Mouse (Mus musculus) erythroblast, adult 5-6 weeks (primary cell): Measurements from ENCODE around the gene Gm42688. TPM values are rescaled to one million over a fixed set of nuclear protein-coding genes. Genes with fewer than 3 reads are reported as not detected.
"Not testable (repeated sequence)": the region's sequence is repeated elsewhere in the genome, so short reads cannot be mapped to it uniquely, and the experiment has no call there.

ENCODE experiments used
- ATAC-seq: replicated peaks from 2 replicates; pipeline ENCODE4 v1.8.0; 2016; ENCODE audit warnings: moderate number of reproducible peaks, mild to moderate bottlenecking, moderate TSS enrichment, inconsistent platforms; ENCODE audit not compliant: poor library complexity, low FRiP score, severe bottlenecking
- total RNA-seq, 2 experiments: library from RNA; stranded (forward) in 1 of 2; stranded (reverse) in 1 of 2; fragments of 150-400 nt in 1 of 2; fragments of 200-764, 138-1000 nt in 1 of 2; gene quantifications; 2 replicates each; pipeline versions ENCODE4 v1.2.3 to v1.2.4; 2015 to 2017; ENCODE audit warnings: low replicate concordance in 2 of 2

Gm42688 gene
- total RNA-seq, 2 experiments from 2014 or later: 0.19 to 0.94 TPM

DNA sequence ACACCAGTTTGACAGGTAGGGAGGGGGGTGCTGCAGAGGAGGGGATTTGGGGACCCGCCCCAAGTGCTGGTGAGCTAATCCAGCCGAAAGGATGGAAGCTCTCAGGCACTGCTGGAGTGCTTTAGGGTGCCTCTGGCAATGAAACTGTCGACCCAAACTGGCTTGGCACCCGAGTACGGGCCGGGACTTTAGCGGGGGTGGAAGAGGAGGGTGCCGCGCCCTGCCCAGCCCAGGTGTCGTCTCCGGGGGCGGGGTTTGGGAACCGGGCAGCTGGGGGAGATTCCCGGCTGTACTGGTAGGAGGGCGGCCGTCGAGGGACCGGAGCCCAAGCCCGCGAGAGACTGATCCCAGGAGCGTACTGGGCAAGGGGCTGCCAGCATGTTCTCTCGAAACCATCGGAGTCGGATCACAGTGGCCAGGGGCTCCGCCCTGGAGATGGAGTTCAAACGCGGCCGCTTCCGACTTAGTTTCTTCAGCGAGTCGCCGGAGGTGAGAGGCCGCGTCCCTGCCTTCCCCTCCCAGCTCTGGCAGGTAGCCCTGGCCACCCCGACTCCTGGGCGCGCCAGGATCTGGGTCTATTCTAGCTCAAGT is 34.2 kb downstream of the Gm42688 start:
- ATAC-seq: no peak

DNA sequence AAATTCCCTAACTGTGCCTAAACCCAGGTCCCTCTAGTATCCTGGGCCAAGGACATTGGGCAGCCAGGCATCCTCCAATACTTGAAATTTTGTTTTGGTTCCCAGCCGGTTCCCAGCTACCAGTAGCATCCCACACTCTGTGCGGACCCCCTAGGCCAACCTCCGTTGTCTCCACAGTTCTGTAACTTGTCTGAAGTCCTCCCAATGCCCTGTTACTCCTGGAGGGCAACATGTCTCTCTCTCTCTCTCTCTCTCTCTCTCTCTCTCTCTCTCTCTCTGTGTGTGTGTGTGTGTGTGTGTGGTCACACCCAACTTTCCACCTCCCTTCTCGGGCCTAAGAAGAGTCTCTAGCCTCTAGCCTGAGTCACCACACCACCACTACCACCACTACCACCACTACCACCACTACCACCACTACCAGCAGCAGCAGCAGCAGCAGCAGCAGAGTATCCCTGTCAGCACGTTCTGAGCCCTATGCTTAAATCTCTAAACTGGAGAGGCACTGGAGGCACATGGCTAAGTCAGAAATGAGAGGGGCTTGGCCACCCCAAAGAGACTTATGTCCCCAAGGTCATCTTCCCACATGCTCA is 35.0 kb downstream of the Gm42688 start:
- no peak for ATAC-seq

DNA sequence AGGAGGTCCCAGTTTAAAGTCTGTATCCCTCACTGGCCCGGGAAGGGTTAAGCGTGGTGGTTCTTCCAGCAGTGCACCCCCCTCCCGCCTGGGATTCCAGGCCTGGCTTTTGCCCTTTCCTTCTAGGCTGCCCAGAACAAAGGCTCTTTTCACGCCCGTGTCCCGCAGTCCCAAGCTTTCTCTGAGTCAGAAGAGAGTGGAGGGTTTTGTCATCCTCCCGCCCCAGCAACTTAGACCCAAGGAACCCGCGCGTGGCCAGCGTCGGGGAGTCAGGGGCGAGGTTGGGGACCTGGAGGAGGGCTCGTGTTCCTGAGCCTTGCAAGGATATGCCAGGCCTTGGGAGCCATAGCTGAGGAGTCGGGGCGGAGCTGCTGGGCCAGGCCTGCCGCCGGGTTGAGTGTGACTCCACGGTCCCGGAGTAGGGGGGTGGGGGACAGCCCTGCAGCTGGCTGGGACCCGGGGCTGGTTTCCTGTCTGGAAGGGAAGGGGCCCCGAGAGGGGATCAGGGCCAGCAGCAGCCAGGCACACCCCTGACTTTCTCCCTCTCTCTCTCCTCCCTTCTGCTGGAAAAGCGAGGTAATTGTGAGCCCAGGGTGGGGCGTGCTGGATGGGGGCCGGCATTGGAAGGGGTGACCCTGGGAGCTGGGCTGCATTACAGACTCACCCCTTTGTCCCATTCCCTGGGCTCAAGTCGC is 35.6 kb downstream of the Gm42688 start:
- ATAC-seq: no peak

DNA sequence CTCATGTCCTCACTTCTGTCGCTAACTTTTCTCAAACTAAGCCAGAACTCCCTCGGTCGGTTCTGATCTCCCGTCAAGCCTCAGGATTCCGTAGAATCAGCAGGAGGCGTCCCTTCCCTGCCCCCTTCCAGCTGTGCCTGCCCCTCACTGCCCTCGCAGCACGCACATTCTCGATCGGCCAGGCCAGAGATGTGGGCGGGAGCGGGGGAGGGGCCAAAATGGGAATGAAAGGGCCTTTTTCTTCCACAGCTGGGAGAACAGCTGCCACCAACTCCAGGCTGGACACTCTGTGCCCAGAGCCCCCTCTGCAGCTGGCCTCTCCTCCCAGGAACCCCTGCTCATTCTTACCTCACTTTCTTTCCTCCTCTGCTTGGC is 36.1 kb downstream of the Gm42688 start:
- no peak for ATAC-seq

DNA sequence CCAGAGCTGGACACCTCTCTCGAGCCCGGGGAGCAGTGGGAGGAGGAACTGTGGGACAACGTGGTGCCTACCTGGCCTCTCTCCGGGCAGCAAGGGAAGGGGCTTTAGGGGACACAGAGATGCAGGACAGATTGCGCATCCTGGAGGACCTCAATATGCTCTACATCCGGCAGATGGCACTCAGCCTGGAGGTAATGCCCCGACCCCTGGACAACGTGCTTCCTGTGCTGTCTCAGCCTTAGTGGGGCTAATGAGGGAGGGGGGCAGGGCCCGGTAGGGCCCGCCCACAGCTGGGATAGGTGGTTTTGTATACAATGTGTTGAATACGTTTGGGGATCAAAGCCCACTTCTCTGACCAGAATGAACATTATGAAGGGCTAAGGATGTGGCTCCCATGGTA is 36.6 kb downstream of the Gm42688 start:
- ATAC-seq: no peak

DNA sequence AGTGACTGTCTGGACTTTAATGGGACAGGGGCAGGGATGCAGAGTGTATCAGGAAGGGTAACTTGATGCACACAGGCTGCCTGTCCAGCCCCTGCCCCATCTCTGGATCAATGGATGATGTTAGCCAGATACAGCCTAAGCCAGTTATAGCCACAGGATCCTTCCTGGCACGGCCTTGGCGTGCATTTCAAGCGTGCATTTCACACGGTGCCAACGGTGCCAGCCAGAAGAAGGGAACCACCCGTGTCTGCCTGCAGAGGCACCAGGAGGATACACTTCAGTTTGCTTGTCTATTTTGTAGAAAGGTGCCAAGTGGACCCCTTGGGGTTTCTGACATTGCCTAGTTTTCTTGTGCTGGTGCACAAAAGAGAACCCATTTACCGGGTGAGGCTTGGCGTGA is 38.6 kb downstream of the Gm42688 start:
- no peak for ATAC-seq

DNA sequence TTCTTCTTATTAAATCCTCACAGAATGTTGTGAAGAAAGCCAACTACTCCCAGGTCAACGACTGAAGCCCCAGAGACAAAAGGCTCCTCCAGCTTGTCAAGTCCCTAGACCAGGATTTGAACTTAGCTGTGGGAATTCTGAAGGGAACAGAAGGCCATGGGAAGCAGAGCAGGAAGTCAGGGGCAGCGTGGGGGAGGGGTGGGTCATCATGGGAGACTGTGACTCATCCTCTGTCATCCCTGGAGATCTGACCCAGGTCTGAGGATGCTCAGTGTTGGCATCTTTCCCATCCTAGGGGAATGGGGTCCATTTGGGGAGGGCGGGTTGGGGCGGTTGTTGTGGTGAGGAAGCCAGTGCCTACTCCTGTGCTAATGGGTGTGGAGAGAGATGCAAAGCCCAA is 40.2 kb downstream of the Gm42688 start:
- no peak for ATAC-seq

DNA sequence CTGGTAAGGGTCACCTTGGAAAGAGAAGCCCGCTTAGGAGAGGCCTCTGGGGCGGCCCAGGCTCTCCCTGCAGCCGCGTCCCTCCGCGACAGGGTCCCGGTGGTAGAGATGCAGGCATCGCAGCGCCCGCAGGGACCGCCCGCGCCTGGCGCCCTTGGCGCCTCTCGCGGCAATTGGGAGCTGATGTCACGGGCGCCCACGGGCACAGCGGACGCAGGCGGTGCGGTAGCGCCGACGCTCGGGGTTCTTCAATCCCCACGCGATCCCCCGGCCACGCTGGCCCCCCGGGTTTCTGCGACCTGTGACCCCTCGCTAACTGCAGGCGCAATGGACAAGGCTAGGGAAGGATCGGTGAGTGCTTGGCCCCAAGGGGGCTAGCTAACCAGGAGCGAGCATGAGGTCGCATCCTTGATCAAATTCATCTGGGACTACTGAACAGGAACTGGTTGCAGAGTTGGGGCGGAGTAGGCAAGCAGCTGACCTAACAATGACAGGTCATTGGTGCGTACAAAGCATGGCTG is 40.9 kb downstream of the Gm42688 start:
- ATAC-seq: no peak

DNA sequence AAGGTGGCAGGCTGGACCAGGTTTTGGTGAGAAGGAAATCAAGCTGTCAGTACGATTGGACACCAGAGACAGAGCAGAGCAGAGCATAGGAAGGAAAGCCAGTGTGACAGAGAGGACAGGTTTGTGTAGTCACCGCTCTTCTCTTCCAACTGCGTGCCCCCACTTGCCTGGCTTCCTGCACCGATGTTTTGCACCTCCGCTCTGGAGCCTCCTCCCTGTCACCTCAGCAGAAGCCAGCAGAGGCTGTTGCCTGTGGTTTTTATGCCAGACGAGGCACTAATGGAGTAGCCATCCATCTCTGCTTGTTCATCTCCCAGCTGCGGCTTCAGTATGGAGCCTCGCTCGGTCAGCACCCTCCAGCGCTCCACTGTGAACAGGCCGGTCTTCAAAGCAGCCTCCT is 41.5 kb downstream of the Gm42688 start:
- no peak for ATAC-seq

DNA sequence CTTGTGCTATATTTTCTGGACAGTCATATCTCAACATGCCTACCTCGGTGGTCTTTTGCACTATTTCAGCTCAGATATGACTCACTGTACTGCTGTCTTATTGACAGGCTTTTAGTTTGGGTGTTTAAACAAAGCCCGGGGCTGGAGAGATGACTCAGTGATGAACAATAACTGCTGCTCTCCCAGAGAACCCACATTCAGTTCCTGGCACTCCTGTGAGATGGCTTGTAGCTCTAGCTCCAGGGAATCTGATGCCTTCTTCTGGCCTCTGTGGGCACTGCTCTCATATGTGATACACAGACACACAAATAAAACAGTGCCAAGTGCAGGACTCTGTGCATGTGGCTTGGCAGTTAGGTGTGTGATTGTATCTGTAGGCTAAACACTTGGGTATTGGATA is 43.8 kb downstream of the Gm42688 start:
- no peak for ATAC-seq

DNA sequence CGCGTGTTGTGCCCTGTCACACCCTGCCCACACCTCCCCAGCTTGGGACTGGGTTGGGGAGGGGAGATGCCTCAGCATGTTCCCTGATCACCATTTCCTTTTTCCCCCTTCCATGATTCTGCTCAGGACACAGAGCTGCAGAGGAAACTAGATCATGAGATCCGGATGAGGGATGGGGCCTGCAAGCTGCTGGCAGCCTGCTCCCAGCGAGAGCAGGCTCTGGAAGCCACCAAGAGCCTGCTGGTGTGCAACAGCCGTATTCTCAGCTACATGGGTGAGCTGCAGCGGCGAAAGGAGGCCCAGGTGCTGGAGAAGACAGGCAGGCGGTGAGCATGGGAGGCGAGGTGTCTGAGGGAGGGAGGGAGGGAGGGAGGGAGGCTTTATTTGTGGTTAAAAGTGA is 44.4 kb downstream of the Gm42688 start:
- no peak for ATAC-seq

DNA sequence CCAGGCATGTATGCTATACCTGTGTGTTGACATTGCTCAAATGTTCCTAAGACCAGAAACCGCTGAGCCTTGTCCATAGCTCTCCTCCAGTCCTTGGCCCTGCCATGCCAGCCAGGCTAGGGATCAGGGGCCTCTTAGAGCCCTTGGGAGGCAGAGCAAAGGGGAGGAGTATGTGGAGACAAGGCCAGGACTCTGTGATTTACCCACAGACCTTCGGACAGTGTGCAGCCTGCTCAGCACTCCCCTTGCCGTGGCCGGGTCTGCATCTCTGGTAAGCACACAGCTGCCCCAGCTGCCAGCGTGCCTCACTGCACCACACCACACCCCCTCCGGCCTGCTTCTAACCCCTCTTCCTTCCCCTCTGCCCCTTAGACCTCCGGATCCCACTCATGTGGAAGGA is 45.9 kb downstream of the Gm42688 start:
- ATAC-seq: no peak

DNA sequence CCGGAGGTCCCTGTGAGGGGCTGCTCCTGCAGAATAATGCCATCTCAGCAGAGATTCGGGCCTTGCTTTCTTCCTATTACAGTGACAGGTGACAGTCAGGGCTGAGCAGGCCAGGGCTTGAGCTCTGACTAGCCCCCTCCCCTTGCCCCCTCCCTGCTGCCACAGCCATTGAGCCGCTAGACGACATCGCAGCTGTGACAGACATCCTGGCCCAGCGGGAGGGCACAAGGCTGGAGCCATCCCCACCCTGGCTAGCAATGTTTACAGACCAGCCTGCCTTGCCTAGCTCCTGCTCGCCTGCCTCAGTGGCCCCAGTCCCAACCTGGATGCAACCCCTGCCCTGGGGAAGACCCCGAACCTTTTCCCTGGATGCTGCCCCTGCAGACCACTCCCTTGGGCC is 50.3 kb downstream of the Gm42688 start:
- ATAC-seq: no peak

DNA sequence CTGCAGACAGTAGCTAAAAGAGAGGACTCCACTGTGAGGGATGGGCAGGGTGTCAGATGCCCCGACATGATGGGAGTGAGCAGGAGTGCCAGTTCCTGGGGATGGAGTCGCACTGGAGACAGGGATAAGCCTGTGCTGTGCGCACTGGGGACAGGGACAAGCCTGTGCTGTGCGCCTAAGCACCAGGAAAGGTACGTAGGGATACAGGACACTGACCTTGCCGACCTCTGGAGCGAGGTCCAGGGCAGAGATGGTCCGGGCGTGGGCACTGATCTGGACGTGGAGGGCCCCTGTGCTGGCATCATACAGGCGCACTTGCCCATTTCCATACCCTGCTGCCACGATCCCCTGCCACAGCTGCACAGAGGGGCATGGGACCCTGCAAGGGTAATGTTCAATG is 51.6 kb downstream of the Gm42688 start:
- no peak for ATAC-seq

DNA sequence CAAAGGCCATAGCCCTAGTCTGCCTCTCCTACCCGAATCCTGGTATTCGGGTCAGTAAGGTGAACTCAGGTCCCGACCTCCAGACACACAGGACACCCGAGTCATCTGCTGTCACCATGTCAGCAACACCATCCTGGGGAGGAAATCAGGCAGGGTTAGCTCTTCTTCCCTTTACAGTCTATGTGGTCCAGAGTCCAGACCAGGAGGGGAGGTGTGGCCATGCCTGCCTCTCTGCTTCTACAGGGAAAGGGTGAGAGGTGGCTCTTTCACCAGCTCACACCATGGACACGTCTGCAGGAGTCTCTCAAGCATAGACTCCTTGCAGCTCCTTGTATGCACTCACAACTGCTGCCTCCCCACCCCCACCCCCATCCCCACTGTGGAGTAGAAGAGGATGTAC is 52.1 kb downstream of the Gm42688 start:
- ATAC-seq: no peak

DNA sequence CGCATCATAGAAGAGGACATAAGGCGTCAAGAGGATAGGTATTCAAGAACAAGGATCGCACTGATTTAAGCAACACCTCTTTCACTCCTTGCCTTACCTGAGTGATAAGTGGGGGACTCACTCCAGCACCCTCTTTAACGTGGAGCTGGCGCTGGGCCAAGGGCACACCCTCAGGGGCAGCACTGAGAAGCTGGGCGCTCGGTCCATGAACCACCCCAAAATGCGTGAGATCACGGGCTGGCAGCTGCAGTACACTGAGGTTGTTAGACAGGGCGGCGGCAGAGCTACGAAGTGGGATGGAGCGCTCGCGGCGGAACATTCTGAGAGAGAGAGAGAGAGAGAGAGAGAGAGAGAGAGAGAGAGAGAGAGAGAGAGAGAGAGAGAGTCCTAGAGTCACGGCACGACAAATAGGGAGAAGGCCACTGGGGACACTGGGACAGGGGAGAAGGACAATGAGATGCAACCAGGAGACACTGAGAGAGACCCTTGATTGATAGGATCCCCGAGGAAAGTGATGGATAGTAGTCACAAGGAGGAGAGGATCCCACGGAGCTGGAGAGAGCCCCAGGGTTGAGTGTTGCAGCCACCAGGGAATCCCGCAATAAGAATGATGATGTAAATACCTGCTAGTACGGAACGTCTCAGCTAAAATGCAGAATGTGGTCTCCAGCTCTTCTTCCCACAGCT is 54.3 kb downstream of the Gm42688 start:
- ATAC-seq: no peak

DNA sequence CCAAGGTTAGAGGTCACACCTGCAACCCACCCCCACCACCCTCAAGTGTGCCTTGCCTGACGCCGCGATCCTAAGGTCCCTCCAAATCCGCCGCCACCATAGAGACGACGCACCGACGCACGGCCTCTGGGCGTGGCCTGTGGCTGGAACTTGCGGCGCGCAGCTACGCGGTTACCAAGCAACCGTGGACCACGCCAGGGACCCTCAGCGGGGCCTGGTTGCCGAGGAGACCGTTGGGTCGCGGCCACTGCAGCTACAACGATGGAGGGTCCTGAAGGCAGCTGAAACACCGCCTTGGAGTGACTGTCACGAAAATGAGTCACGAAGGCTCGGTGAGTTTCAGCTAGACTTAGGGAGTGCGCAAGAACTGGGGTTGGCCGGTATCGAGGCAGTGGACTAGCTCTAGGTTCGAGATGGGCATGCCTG is 54.9 kb downstream of the Gm42688 start, which contains the start of the genes Wdr54 and 1700003E16Rik:
Wdr54 (minus strand) TSS at position 139 of the 426 bp plus-strand sequence.
1700003E16Rik (plus strand) TSS at position 146 of the 426 bp plus-strand sequence.
- ATAC-seq: no peak

DNA sequence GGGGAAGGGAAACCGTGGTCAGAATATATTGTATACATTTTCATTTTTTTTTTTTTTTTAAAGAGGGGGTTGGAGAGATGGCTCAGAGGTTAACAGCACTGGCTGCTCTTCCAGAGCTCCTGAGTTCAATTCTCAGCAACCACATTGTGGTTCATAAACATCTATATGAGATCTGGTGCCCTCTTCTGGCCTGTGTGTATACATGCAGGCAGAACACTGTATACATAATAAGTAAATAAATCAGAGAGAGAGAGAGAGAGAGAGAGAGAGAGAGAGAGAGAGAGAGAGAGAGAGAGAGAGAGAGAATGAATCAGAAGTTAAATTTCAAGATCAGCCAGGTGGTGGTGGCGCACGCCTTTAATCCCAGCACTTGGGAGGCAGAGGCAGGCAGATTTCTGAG is 58.0 kb downstream of the Gm42688 start:
- not testable (repeated sequence) for ATAC-seq
